Mouse (Mus musculus) hematopoietic multipotent progenitor cell, adult 10-12 weeks (in vitro differentiated cells): ENCODE data around the gene Hmgn1. TPM values are rescaled to one million over a fixed set of nuclear protein-coding genes. Genes with fewer than 3 reads are reported as not detected.

ENCODE experiments used
- polyA plus RNA-seq: library from polyadenylated mRNA; stranded (reverse); fragments of >175 nt; gene quantifications from 2 replicates; pipeline ENCODE4 v1.2.3, GENCODE M21; 2012; ENCODE audit warnings: low replicate concordance

Hmgn1 gene
- polyA plus RNA-seq: 59.8 and 77.7 TPM in 2 replicates

GRCm38 (mm10) chr16:96127657-96128344, at the start of gene Hmgn1:
TSS of gene Hmgn1 (minus strand) at chr16:96127729.

DNA sequence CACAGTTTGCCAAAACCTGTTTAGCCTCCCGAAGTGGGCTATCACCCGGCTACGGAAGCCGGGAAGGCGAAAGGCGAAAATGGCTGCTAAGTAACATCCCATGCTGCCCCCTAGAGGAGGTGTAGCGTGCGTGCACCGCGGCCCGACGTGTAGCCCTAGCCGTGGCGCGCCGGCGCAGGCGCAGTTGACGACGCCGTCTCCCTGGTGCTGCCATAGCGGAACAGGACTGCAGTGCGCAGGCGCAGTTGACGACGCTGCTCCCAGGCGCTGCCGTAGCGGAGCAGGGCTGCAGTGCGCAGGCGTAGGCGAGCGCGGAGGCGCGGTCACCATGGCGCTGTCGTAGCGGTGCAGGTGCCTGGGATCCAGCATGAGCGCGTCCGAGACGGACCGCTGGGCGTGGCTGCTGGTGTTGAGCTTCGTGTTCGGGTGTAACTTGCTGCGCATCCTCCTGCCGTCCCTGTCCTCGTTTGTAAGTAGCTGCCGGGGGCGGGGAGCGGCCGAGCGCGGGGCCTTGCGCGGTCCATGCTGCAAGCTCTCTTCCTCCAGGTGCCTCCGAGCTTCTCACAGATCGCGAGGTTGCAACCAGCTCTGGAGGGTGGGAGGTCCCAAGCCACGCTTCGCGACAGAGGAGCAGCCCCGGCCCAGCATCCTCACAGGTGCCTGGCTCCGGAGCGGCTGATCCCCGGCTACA, 17.7 kb upstream of the Hmgn1 start, which contains the start of gene Wrb:
Gene Wrb (plus strand): TSS at position 298 of the 691 bp plus-strand sequence.

DNA sequence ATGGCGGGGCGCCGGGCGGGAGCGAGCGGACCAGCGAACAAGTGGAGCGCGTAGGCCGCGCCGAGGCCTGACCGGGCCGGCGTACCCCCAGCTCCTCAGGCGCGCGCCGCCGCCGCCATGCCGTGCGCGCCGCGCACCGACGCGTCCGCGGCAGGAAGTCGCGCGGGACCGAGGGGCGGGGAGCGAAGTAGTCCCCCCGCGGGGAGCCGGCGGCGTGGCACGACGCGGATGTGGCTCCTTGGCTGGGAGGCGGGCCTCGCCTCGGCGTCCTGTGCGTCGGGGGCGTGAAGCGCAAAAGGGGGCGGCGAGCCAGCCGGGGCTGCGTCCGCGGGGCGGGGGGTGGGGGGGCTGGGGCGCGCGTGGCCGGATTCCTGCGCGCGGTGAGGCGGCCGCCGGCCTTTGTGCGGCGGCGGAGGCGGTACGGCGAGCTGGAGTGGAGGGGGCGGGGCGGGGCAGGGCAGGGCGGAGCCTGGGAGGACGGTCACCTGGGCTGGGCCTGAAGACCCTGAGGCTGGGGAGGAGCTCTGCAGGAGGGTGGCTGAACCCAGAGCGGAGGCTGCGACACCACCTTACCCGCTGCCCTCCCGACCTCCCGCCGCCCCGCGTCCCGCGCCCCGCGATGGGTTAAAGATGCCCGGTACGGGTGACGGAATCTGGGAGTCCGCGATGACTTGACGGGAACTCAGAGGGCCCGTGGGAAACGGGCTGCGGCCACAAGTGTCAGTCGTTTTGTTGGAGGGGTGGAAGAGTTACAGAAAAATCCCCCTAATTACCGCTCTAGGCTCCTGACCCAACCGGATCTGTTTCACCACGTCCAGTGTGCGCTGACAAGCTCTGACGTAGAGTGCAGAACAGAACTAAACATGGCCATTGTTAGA, 45.0 kb downstream of the Hmgn1 start, which contains the start of gene Brwd1:
Gene Brwd1 (minus strand): TSS at position 226 of the 878 bp plus-strand sequence.

Other genes starting within 250 kb of the Hmgn1 start
- gene Psmg1, start 136.8 kb downstream of the Hmgn1 start, polyA plus RNA-seq: 18.0 and 25.1 TPM in 2 replicates
- 14.2 and 26.2 TPM in 2 replicates for gene Brwd1, start 45.2 kb downstream of the Hmgn1 start, polyA plus RNA-seq
- 2.9 TPM in 2 replicates for gene Wrb, start 17.7 kb upstream of the Hmgn1 start, polyA plus RNA-seq
- 0.04 and 0.08 TPM in 2 replicates for gene Lca5l, start 64.5 kb upstream of the Hmgn1 start, polyA plus RNA-seq
- gene Sh3bgr, start 72.7 kb upstream of the Hmgn1 start, polyA plus RNA-seq: 0.49 and 1.1 TPM in 2 replicates
- 0.03 and 0.10 TPM in 2 replicates for gene B3galt5, start 108.1 kb upstream of the Hmgn1 start, polyA plus RNA-seq